Mouse (Mus musculus) cortical plate, adult 2 months (tissue): ENCODE measurements around the gene Pyurf.

Experiments used
- CTCF ChIP-seq: fragments of 200-500 bp; IDR thresholded peaks from 2 replicates; pipeline ENCODE4 v1.5.1; 2011; ENCODE audit warnings: mild to moderate bottlenecking, control low read depth, low read length; ENCODE audit not compliant: insufficient read depth; ENCODE audit errors: extremely low read depth
- POLR2A ChIP-seq: fragments of 200-500 bp; IDR thresholded peaks from 2 replicates; pipeline ENCODE4 v1.6.1; 2011; ENCODE audit warnings: mild to moderate bottlenecking, low read length, control low read depth; ENCODE audit not compliant: insufficient read depth; ENCODE audit errors: extremely low read depth

DNA sequence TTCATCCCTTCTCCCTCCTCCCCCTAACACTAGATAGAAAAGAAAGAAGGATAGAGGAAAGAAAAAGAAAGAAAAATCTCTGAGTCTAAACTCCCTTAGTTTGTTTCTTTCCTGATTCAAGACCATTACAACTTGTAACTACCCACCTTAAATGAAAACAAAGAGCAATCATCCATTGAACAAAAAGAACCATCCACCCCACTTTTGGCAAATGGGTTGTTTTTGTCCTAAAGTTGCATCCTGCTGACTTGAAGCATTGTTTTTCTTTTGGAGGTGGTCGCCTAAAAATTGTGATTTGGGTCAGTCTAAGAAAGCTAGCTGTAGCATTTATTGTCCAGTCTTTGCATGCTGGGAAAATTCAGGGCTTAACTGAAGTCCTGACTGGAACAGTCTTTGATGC lies 52.3 kb downstream of the Pyurf start:
- TF ChIP-seq CTCF = no peak
- no peak for TF ChIP-seq POLR2A
